Mouse (Mus musculus) layer of hippocampus, adult 11-12 months (tissue): ENCODE results near the gene Olfr464.
A peak's percentile ranks its signal among the peaks of the same experiment; 100 is the strongest.
"Not testable (repeated sequence)": the region's sequence is repeated elsewhere in the genome, so short reads cannot be mapped to it uniquely, and the experiment has no call there.

Experiments
- DNase-seq: peaks from one replicate; pipeline ENCODE4 v3.0.0; 2022; ENCODE audit warnings: low spot score

Gene Olfr464

DNA sequence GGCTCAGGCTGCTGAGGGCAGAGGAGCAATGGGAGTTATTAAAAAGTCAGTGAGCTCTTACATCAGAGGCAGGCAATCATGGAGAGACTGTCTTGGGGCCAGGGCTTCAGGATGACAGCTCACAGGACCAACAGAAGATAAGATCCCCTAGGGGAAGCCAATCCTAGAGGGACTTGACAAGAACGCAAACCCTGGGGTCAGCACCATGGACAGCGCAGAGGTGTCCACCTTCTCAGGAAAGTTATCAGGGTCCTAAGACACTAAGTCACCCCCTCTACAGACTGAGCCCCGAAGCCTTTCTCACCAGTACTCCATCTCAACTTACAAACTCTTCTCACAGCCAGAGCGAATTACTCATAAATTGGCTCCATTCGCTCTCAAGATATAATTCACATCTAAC is at the start of gene Olfr464:
Olfr464 (minus strand) TSS at position 2 of the 400 bp plus-strand sequence.
- DNase-seq = no peak

DNA sequence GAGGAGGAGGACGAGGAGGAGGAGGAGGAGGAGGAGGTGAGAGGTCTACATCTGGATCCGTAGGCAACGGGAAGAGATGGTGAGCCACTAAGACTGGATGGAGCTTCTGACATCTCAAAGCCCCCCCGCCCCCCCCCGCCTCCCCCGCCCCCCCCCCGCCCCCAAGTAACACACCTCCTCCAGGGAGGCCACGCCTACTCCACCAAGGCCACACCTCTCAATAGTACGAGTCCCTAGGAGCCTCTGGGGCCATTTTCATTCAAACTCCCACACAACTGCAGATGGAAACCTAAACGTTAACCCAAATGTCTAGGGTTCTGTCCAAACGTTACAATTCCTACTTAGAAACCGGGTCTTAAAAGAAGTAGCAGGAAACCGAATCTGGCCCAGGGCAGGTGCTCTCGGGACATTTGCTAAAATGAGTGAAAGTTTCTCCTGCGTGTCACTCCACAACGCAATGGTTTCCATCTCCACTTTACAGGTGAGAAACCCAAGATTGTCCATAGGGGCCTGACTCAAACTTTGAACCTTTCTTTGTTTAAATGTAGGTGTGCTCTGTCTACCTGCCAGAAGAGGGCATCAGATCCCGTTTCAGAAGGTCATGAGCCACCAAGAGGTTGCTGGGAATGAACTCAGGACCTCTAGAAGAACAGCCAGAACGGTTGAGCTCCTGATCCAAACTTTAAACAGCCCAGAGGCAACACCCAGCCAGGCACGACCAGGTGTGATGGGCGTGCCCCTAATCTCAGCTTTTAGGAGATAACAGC is 47.8 kb upstream of the Olfr464 start:
- no peak for DNase-seq

DNA sequence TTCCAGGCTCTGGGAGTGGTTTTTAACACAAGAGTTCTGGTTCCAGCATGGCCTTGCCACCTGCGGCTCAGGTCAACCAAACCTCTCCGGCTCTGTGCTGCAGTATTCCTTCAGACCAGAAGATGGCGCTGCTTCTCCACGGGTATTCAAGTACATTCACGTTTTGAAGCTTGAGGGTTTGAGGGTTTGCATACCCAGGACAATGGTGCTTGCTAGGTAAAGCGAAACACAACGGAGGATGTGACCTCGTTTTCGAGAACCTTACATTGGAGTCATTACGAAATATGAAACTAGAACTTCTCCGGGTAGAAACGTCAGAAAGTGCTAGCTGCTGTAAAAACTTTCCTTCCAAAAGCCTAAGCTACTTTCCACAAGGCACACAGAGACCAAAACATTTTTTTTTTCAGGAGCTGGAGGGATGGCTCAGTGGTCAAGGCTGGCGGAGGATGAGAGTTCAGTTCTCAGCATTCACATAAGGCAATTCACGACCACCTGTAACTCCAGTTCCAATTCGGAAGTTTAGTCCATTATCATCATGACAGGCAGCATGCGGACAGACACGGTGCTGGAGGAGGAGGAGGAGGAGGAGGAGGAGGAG is 47.0 kb upstream of the Olfr464 start:
- DNase-seq = peak; percentile 86

DNA sequence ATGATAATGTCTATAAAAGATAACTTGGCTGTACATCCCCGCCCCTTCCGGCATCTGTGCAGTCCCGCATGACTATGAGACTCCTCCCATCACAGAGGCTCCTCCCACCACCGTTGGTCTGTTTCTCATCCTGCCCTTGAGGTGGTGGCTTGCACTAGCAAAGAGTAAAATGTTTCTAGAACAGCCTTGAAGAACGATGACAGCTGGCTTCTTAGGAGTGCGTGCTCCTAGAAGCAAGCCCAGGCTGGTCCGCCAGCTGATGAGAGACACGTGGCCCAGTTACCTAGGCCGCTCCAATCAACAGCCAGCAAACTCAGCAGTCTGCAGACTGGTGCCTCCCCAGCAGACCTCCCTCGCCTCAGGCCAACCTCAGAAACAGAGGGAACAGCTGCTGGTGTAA is 45.4 kb upstream of the Olfr464 start:
- no peak for DNase-seq

DNA sequence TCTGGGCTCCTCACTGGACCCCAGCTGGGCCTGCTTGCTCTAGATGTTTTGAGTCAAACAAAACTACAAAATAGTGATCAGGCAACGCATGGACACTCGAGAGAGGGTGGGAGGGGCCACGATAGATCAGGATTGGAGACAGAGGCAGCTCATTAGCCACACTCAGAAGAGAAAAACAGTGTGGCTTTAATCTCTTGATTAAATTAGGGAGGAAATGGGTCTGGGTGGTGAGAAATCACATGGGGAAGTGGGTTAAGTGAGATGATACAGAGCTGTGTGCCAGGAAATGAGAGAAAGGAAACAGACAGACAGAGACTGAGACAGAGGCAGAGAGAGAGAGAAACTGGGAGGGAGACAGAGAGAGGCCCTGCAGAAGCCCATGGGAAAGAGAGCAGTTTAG is 44.5 kb upstream of the Olfr464 start:
- no peak for DNase-seq

DNA sequence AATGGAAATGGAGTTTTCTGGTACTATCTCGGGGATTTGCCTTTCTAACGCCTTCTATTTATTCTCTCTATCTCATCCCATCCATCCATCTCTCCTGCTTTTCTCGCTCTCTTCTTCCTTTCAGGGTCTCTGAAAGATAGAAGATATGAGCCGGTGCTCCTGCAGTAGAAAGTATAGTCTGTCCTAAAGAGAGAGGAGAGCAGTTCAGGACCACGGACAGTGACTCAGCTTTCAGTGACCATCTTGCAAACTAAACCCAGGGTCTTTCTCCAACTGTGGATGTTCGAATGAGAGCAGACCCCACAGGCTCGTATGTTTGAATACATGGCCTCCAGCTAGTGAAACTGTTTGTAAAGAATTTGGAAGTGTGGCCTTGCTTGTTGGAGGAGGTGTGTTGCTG is 36.3 kb upstream of the Olfr464 start:
- DNase-seq = no peak

DNA sequence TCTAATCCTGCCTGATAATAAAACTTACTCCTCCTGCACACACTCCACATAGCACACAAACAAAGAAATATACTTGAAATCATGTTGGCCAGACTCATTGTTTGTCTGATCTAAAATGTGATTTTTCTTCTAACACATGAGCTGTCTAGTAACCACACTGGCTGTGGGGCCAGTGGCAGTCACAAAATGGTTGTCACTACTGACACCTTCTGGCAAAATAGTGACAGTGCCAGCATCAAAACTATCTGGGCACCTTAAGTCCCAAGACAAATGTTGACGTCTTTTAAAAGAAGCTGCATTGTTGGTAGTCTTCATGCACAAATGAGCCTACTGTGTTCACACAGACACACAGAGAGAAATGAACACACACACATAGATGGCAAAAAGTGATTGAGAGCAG is 34.4 kb upstream of the Olfr464 start:
- no peak for DNase-seq

DNA sequence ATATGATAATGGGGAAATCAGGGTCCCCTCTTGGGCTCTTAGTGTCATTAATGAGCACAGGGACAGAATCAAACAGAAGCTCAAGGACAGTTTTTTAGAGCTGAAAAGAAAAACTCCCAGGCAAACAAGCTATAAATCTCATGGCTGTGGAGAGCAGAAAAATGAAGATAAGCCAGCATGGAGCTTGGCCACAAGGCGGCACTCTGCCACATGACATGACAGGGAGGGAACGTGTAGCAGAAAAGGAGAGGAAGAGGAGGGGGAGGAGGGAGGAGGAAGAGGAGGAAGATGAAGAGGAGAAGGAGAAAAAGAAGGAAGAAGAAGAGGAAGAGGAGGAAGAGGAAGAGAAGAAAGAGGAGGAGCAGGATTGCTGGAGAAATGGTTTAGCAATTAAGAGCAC is 29.2 kb upstream of the Olfr464 start:
- no peak for DNase-seq

DNA sequence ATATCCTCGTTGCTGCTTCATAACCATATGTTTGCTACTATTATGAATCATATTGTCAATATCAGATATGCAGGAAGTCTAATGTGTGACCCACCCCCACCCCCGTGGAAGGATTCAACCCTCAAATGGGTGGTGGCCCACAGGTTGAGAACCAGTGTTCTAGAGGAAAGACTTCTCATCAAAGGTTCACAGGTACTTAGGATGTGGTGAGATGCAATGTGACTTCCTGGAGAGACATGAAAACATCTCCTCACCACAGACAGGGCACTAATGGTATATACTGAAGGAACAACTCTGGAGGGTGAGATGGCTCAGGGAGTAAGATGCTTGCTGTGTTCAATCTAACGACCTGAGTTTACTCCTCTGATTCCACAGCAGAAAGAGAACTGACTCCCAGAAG is 14.7 kb upstream of the Olfr464 start:
- no peak for DNase-seq

DNA sequence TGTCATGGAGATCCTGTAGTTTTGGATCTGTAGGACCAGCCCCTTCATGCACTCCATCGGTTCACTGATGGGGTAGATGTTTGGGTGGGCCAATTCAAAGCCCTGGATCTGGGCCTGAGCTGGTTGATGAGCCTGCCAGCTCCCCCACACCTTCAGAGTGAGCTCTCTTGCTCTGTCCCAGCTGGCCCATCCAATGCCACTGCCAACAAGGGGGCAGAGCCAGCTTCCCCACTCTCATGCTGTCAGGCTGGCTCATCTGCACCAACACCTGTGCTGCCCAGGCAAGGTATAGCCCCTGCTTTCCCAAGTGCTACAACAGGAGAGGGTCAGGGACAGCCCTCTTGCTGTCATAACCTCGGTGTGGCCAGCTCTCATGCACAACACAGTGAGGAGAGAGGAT is 13.0 kb upstream of the Olfr464 start:
- DNase-seq = no peak

DNA sequence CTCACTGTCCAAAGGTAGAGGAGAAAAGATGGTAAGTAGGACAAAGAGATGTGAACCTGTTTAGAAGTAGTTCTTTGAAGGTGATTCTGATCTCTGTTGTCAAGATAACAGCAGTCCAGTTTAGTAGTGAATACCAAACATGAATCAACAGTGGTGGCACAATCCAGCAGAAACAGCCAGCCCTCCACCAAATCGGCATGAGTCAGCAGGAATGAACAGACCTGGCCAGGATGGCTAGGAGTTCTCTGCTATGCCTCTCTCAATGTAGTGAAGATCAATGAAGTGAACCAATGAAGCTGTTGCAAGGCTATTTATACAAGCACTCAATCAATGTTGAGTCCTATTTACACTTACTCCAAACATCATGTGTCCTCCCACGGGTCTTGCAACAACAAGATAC is 9.6 kb upstream of the Olfr464 start:
- no peak for DNase-seq

DNA sequence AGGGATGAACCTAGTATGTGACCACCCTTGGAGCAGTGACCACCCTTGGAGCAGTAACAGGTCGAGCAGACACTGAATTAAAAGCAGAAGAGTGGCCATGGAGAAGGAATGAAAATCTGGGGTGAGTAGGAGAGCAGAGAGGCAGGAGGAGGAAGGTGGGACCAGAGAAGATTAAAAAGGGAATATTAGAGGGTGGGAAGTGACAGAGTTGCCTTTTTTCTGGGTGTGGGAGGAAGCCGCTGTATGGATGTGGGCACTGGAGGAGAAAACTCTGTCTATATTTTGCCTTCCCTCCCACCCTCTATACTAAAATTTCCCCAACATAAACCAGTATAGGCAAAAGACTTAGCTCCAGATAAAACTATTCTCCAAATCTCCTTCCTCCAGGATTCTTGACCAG is 466 bp downstream of the Olfr464 start:
- no peak for DNase-seq

DNA sequence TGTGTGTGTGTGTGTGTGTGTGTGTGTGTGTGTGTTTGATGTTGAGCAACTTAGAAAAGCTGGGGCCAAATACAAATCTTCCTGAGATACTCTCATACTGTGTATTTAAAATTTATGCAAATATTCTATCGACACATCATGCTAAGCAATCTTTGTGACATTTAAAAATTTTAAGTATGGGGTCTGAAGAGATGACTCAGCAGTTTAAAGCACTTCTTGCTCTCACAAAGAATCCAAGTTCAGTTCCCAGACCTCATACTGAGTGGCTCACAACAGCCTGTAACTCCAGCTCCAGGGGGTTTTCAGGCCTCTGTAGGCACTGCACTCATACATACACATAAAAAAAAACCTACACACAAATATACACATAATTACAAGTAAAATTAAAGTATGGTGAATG is 4.8 kb downstream of the Olfr464 start:
- no peak for DNase-seq

DNA sequence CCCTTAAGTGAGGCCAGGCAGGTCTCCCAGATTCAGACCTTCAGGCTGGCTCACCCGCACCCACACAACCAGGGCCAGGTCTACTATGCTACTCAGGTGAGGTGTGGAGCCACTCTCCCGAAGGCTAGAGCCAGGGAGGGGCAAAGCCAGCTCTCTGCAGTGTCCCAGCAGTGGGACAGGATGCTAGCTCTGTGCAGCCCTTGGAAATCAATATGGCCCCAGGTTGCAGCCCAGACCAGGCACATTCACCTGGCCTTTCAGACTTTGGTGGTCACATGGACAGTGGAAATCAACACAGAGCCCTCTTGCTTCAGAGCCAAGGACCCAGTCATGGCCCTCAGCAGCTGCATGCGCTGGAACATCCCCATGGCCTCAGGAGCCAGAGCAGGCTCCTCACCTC is 16.4 kb downstream of the Olfr464 start:
- DNase-seq = no peak

DNA sequence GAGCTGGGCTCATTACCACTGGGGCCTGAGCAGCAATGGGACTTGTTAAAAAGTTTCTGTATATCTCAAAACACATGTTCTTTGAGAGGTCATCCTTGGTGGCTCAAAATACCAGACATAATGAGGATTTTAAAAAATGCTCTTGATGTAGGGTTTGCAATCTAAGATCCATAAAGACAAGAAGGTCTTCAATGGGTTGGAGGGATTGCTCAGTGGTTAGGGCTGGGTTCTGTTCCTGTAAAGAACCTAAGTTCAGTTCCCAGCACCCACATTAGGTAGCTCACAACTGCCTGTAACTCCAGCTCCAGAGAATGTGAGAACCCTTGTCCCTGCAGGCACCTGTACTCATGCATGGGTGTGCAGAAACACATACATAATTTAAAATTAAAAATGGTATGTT is 23.5 kb downstream of the Olfr464 start, which contains the start of gene Olfr463:
Olfr463 (minus strand) TSS at position 101 of the 400 bp plus-strand sequence.
- no peak for DNase-seq

DNA sequence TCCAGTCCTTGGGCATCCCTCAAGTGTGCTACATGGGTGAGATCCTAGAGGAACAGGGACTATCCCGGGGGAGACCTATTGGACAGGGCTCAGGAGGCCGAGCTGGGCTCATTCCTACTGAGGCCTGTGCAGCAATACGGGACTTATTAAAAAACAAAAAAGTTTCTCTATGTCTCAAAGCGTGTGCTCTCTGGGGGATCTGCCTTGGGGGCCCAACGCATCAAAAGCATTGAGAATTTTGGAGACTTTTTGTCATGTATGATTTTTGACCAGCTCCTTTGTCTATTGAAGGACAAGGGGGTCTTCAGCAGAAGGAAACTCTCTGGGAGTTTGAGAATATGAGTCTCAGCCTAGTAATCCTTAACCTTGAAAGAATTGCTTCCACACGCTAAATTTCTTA is 28.6 kb downstream of the Olfr464 start, which contains the start of gene Olfr462:
Olfr462 (minus strand) TSS at position 101 of the 400 bp plus-strand sequence.
- no peak for DNase-seq

DNA sequence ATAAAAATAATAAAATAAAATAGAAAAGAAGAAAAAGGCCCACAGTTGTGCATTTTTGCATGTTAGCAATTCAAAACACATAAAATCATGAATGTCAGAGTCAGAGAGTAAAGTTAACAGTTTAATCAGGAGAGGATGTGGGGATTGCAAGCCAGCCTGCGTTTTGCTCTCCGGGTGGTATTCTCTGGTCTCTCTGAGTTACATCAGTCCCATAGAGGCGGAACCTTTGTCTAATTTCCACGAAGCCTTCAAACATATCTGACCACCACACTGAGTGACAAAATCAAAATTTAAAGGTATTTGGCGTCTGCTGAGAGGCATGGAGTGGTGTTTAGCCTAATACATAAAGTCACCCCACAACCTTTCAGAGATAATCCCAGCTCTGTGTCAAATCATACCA is 35.9 kb downstream of the Olfr464 start:
- no peak for DNase-seq

DNA sequence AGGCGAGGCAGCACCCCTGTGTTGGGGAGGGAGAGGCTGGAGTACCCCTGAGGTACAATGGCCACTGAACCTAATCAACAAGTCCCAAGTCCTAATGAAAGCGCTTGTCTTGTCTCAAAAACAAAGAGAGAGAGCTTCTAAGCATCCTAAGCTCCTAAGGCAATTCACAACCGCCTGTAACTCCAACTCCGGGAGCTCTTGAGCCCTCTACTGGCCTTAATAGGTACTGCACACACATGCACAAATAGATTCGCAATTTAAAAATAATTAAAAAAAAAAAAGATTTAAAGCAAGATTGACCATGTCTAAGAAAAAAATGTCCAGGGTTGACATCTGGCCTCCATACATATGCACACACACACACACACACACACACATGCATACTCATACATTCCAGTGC is 37.3 kb downstream of the Olfr464 start:
- DNase-seq = no peak

DNA sequence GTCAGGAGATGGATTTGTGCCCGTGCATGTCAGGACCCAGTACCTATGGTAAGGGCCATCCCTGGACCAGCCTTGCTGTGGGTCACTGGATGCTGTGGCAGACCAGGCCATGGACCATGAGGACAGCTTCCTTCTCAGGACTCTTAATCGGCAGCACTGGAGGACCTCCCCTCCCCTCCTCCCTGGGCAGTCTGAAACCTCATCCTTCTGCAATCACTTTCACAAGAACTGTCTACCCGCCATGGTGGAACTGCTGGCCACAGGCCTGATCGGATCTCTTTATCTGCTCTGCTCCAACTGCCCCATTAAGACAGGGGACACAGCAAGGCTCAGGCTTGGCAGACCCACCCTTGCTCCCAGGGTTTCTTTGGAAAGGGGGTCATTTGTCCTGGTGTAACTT is 39.1 kb downstream of the Olfr464 start:
- no peak for DNase-seq

DNA sequence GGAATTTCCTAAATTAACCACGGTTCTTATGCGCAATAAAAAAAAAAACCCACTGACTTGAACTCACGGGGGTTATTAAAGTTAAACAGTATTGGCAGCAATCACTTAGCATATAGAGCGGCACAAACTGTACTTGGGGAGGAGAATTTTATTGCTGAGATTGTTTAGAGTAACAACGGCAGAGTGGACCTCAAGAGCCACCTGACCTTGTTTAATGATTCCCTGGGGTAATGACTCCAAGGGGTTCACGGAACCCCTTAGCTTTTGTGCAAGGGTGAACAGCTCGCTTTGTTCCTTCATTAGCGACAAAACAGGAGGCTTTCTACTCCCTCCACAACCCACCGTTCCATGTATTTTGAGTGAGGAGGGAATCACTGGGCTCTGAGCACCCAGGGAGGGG is 40.9 kb downstream of the Olfr464 start:
- no peak for DNase-seq

DNA sequence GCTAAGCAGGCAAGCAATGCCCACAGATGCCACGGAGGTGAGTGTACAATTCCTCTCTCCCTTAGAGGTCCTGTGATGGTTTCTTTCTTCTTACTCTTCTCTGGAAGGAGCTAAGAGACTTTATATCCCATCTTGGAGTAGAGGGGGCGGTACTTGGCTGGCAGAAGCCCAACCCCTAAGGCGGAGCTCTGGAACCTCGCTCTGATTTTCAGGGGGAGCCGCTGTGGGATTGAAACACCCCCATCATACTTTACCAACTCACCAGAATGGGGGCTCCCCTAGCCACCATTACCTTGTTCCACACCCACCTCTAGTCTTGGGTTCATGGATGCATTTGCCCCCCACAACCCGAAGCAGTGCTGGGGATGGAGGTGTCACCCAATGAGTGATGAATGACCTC is 45.3 kb downstream of the Olfr464 start, which contains the start of gene Epx:
Epx (minus strand) TSS at position 101 of the 400 bp plus-strand sequence.
- no peak for DNase-seq

DNA sequence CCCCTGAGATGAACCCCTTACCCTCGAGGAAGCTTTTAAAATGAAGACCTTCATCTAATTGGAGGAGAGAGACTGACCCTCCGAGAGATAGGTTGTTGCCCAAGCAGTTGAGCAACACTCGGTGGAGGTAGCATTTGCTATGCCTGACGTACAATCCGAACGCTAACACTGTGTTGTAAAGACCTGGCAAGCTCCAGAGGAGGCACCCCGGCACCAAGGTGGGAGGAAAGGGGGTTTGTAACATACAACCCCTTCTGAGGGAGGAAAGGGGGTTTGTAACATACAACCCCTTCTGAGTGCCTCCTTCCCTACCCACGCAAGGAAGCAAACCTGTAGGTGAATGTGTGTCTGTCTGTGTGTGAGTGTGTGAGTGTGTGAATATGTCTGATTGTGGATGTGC is 49.0 kb downstream of the Olfr464 start:
- no peak for DNase-seq

DNA sequence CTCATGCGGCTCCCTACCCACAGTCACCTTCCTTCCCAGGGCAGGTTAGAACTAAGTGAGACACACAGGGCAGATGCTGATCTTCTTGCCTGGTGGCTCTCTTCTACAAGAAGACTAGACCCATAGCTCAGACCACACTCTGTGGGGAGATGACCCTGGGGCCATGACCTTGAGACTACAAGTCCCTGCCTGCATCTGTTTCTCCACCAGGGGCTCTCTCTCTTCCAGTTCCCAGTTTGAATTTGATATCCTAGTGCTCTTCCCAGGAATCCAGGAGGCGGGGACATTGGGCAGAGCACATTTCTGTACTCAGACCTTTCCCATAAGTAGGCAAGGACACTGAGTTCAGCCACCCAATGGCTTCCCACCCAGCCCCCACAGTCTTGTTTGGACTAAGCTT is 50.7 kb downstream of the Olfr464 start:
- no peak for DNase-seq

DNA sequence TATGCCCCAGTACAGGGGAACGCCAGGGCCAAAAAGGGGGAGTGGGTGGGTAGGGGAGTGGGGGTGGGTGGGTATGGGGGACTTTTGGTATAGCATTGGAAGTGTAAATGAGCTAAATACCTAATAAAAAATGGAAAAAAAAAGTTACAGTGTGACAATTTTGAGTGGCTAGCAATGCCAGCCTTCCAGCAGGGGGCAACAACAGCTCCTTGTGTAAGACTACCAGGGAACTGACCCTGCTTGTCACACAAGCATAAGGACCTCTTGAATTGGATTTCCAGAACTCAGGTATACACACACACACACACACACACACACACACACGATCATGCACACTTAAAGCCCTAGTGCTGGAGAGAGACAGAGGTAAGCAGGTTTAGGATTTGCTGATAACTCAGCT is 53.9 kb downstream of the Olfr464 start:
- DNase-seq = not testable (repeated sequence)
